Mouse (Mus musculus): Measurements from ENCODE around the gene Camta1.
"Not testable (repeated sequence)": the region's sequence is repeated elsewhere in the genome, so short reads cannot be mapped to it uniquely, and the experiment has no call there.

Gene Camta1

GRCm38 (mm10) chr4:150880364-150880763 is 981.3 kb downstream of the Camta1 start:
- DNase-seq = no peak

GRCm38 (mm10) chr4:150879631-150880030 is 982.0 kb downstream of the Camta1 start:
- no peak for DNase-seq

- DNase-seq = no peak
Observed at GRCm38 (mm10) chr4:150875393-150875792, 986.3 kb downstream of the Camta1 start.

- not testable (repeated sequence) for DNase-seq
Observed at GRCm38 (mm10) chr4:150874416-150874815, 987.3 kb downstream of the Camta1 start.

GRCm38 (mm10) chr4:150872681-150873080 is 989.0 kb downstream of the Camta1 start:
- no peak for DNase-seq

GRCm38 (mm10) chr4:150872139-150872651 is 989.5 kb downstream of the Camta1 start:
- no peak for DNase-seq

GRCm38 (mm10) chr4:150871392-150872138 is 990.1 kb downstream of the Camta1 start:
- DNase-seq = peak in 1 of 2 experiments; percentile 42

- no peak for DNase-seq
Observed at GRCm38 (mm10) chr4:150870963-150871391, 990.7 kb downstream of the Camta1 start.

- DNase-seq = no peak
Observed at GRCm38 (mm10) chr4:150869276-150870197, 992.1 kb downstream of the Camta1 start.

- no peak for DNase-seq
Observed at GRCm38 (mm10) chr4:150868859-150869258, 992.8 kb downstream of the Camta1 start.

GRCm38 (mm10) chr4:150868161-150868560 is 993.5 kb downstream of the Camta1 start:
- DNase-seq = no peak

Measured in kidney, postnatal 4 days (tissue).